Mouse (Mus musculus): Measurements from ENCODE around the gene Gm7257. TPM values are rescaled to one million over a fixed set of nuclear protein-coding genes. Genes with fewer than 3 reads are reported as not detected.

The Gm7257 gene
- not detected for total RNA-seq (2021)
- long read RNA-seq, experiment 1: 0 reads
- long read RNA-seq, experiment 2: 0 reads

- DNase-seq: no peak
- intact Hi-C loops (cut with DNase I): no loop called here
Observed at GRCm38 (mm10) chr9:36431584-36431983, at the start of gene Gm7257. Gene Gm7257 (plus strand): TSS chr9:36431884.

GRCm38 (mm10) chr9:36402991-36403390 lies 28.7 kb upstream of the Gm7257 start:
- intact Hi-C loops (cut with DNase I): no loop called here
- DNase-seq: no peak

- intact Hi-C loops (cut with DNase I): no loop called here
- no peak for DNase-seq
Observed at GRCm38 (mm10) chr9:36435051-36435764, 3.5 kb downstream of the Gm7257 start.

- intact Hi-C loops (cut with DNase I): no loop called here
- no peak for DNase-seq
Observed at GRCm38 (mm10) chr9:36475338-36475737, 43.7 kb downstream of the Gm7257 start, which contains the start of gene Gm9513. Gene Gm9513 (plus strand): TSS chr9:36475638.

Other genes starting within 250 kb of the Gm7257 start
- gene Gm9513, start 43.8 kb downstream of the Gm7257 start, total RNA-seq (2021): not detected
- gene Gm5615, start 110.1 kb downstream of the Gm7257 start, total RNA-seq (2021): not detected
- not detected for gene Gm17689, start 150.8 kb downstream of the Gm7257 start, total RNA-seq (2021)
- not detected for gene A630095E13Rik, start 211.5 kb downstream of the Gm7257 start, total RNA-seq (2021)